Mouse (Mus musculus): ENCODE measurements around the gene Pcdh9.

Gene Pcdh9

DNA sequence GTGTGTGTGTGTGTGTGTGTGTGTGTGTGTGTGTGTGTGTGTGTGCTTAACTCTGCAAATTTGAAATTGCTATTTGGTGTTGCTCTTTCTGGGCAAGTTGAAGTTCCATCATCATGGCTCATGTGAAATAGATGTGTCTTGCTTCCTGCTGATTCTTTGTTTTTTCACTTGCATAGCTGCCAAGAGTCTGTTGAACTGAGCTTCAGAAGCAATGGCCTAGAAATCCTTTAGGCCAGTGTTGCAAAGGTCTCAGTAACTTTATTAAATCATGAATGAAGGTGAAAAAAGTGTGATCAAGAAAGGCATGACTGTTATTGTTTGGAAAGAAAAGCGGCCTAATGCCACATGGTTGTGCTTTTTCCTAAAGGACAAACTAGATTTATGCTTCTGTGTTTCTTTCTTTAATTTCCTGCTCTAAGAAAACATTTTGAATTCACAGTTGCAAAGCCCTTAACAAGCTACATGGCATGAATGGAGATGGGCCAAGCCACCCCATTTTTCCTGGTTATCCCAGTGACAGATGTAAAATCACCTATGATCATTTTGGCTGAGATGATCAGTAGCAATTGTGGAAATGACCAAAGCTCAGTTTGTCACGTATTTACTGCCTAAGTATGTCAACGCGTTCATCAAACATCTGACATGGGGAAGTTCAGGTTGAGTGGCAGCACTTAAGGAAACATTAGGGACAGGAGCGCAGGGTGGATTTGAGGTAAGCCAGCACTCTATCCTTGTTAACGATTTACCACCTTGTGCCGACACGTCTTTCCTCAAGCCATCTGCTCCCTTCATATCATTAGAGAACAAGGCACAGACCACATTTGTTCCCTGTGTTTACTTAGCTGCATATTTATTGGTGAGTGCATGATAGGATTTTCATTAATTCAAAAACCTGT lies 850.9 kb downstream of the Pcdh9 start:
- DNase-seq (ENCODE audit: low spot score in 2 of 2) = no peak

DNA sequence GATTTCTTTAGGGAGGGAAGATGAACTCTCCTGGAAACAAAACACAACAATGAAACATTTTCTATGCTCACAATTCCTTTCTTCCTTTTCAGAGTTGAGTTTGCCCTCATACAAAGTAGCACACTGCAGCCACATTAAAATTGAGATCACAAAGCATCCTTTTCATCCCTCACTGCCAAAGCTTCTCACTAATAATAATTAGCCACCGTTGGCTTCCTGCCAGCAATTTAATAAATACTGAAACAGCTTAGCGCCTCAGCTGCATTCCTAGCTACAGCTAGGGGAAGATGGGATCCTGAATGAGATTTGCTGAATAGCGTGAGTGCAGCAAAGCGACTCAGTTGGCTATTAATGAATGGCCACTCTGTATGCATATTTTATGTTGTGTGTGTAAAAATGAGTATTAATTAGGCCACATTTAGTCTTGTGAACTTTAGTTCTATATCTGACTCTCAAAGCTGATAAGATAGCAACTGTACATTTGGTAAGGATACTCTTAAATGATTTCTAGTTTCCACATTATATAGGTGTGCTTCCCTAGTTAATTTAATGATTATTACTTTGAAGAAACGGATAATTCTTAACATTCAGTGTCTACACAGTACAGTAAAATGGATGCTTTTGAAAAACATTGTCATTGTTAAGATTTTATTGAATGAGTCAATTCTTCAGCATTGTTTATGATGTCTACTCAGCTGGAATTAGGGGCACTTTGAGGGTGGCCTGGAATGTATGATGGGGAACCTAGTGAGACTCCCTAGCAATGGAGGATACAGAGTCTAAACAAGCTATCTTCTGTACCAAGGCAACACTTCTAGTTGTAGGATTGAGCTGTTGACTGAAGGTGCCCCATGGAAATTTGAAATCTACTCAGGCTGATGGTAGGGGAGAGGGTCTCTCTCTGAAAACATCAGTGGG lies 881.1 kb downstream of the Pcdh9 start:
- DNase-seq (ENCODE audit: low spot score in 2 of 2) = peak; percentile 2 to 10
